Mouse (Mus musculus) embryonic facial prominence, embryonic 14.5 days (tissue): ENCODE measurements at regions not wholly inside any gene's neighbourhood (a gene's known extent, or its start where the extent isn't known, plus 50 kb on each side); places are given as distances from the start of the nearest gene placed in this dataset.

ENCODE experiments used
- ATAC-seq: fragments of 200-750 bp; cut with Nextera tagmentation; 2 replicates; pipeline ENCODE4 v1.8.0; 2017; ENCODE audit warnings: low read depth, moderate number of reproducible peaks, moderate TSS enrichment
- DNase-seq: peaks from one replicate; pipeline ENCODE4 v3.0.0-alpha.2; 2015; ENCODE audit warnings: low spot score
- H3K27ac ChIP-seq: fragments of 300-500 bp; sonication (generic); replicated peaks from 2 replicates; pipeline ENCODE4 v1.5.1; 2014; ENCODE audit warnings: low read depth, mild to moderate bottlenecking, low read length, moderate library complexity
- H3K27me3 ChIP-seq: fragments of 300-500 bp; sonication (generic); replicated peaks from 2 replicates; pipeline ENCODE4 v1.6.1; 2014; ENCODE audit warnings: low read length; ENCODE audit not compliant: control insufficient read depth, insufficient read depth
- H3K36me3 ChIP-seq: fragments of 300-500 bp; sonication (generic); 2 replicates; pipeline ENCODE4 v1.6.1; 2014; ENCODE audit warnings: low read length, mixed read lengths; ENCODE audit not compliant: control insufficient read depth, insufficient read depth
- H3K4me1 ChIP-seq: fragments of 300-500 bp; sonication (generic); 2 replicates; pipeline ENCODE4 v1.6.1; 2014; ENCODE audit warnings: antibody characterized with exemption, low read length; ENCODE audit not compliant: control insufficient read depth, insufficient read depth
- H3K4me2 ChIP-seq: fragments of 300-500 bp; sonication (generic); 2 replicates; pipeline ENCODE4 v1.6.1; 2014; ENCODE audit warnings: low read depth, mild to moderate bottlenecking, low read length, moderate library complexity, mixed read lengths
- H3K4me3 ChIP-seq: fragments of 300-500 bp; sonication (generic); 2 replicates; pipeline ENCODE4 v1.5.1; 2014; ENCODE audit warnings: low read depth, mild to moderate bottlenecking, low read length
- H3K9ac ChIP-seq: fragments of 300-500 bp; sonication (generic); 2 replicates; pipeline ENCODE4 v1.6.1; 2014; ENCODE audit warnings: low read depth, mild to moderate bottlenecking, low read length, moderate library complexity, mixed read lengths
- H3K9me3 ChIP-seq: fragments of 300-500 bp; sonication (generic); 2 replicates; pipeline ENCODE4 v1.6.1; 2016; ENCODE audit warnings: low read length; ENCODE audit not compliant: control insufficient read depth
- WGBS: fragments of 180-500 bp; shearing (Covaris S2); extraction: QIAGEN DNeasy Blood & Tissue Kit; methylation state at CpG from one replicate; pipeline ENCODE4 v1.1.7; 2014; 5-methylcytosine and 5-hydroxymethylcytosine counted together

- no peaks in the 10 kb centered on the region for H3K9me3 ChIP-seq
- no peak overlapping the region for H3K4me2 ChIP-seq
- ATAC-seq (no peak), DNase-seq (no peak)
- no peak overlapping the region for H3K27ac ChIP-seq
- H3K9ac ChIP-seq = no peak overlapping the region
- H3K4me1 ChIP-seq = no peaks in the 10 kb centered on the region
- no peaks in the 10 kb centered on the region for H3K36me3 ChIP-seq
- no peaks in the 10 kb centered on the region for H3K27me3 ChIP-seq
- no peak overlapping the region for H3K4me3 ChIP-seq
- WGBS = 70% methylated on average over 6 of the region's 6 CpGs
These were observed 248.1 kb upstream of the Slc24a5 start for GRCm38 (mm10) chr2:124819846-124820245.

- H3K36me3 ChIP-seq = no peaks in the 10 kb centered on the region
- H3K4me1 ChIP-seq = no peaks in the 10 kb centered on the region
- DNase-seq = no peak
- H3K9me3 ChIP-seq = no peaks in the 10 kb centered on the region
- ATAC-seq = no peak
- H3K27ac ChIP-seq = no peak overlapping the region
- no peak overlapping the region for H3K4me2 ChIP-seq
- no peaks in the 10 kb centered on the region for H3K27me3 ChIP-seq
- H3K4me3 ChIP-seq = no peak overlapping the region
- H3K9ac ChIP-seq = no peak overlapping the region
- 90% methylated on average over 9 of the region's 9 CpGs for WGBS
These were observed 247.1 kb upstream of the Slc24a5 start for GRCm38 (mm10) chr2:124820821-124821220.

- Histone ChIP-seq H3K4me3 (no peak overlapping the region), H3K4me1 (no peaks in the 10 kb centered on the region), H3K9me3 (no peaks in the 10 kb centered on the region), H3K27me3 (no peaks in the 10 kb centered on the region), H3K4me2 (no peak overlapping the region), H3K9ac (no peak overlapping the region), H3K36me3 (no peaks in the 10 kb centered on the region), H3K27ac (no peak overlapping the region)
- no peak for DNase-seq
- no peak for ATAC-seq
- 78% methylated on average over 4 of the region's 4 CpGs for WGBS
These were observed 246.6 kb upstream of the Slc24a5 start for GRCm38 (mm10) chr2:124821366-124821765.

GRCm38 (mm10) chr2:124848812-124849211 lies 219.1 kb upstream of the Slc24a5 start:
- 0 out of 2 replicates have a peak overlapping the region, but pooled peaks have one; percentile 1 for H3K27ac ChIP-seq
- ATAC-seq (no peak), DNase-seq (no peak)
- no peaks in the 10 kb centered on the region for H3K27me3 ChIP-seq
- no peaks in the 10 kb centered on the region for H3K9me3 ChIP-seq
- H3K9ac ChIP-seq = no peak overlapping the region
- 81% methylated on average over 4 of the region's 4 CpGs for WGBS
- H3K4me1 ChIP-seq = no peaks in the 10 kb centered on the region
- no peaks in the 10 kb centered on the region for H3K36me3 ChIP-seq
- H3K4me2 ChIP-seq = no peak overlapping the region
- no peak overlapping the region for H3K4me3 ChIP-seq

GRCm38 (mm10) chr2:124858504-124858903 lies 209.4 kb upstream of the Slc24a5 start:
- ATAC-seq = no peak
- H3K27me3 ChIP-seq = no peaks in the 10 kb centered on the region
- no peaks in the 10 kb centered on the region for H3K9me3 ChIP-seq
- 51% methylated on average over 3 of the region's 3 CpGs for WGBS
- H3K4me2 ChIP-seq = no peak overlapping the region
- H3K9ac ChIP-seq = no peak overlapping the region
- no peaks in the 10 kb centered on the region for H3K4me1 ChIP-seq
- H3K36me3 ChIP-seq = no peaks in the 10 kb centered on the region
- H3K27ac ChIP-seq = no peak overlapping the region
- no peak overlapping the region for H3K4me3 ChIP-seq
- DNase-seq = peak; percentile 72

- Histone ChIP-seq H3K36me3 (no peaks in the 10 kb centered on the region), H3K27ac (no peak overlapping the region), H3K9me3 (no peaks in the 10 kb centered on the region), H3K4me2 (no peak overlapping the region), H3K4me3 (no peak overlapping the region), H3K27me3 (no peaks in the 10 kb centered on the region), H3K9ac (no peak overlapping the region), H3K4me1 (no peaks in the 10 kb centered on the region)
- DNase-seq (peak; percentile 75), ATAC-seq (peak; percentile 55; the same call in 1 of the 2 replicates)
- WGBS = 24% methylated on average over 4 of the region's 4 CpGs
These were observed 179.7 kb upstream of the Slc24a5 start for GRCm38 (mm10) chr2:124888209-124888608.

- no peak for ATAC-seq
- DNase-seq = no peak
- no peak overlapping the region for H3K4me3 ChIP-seq
- no peaks in the 10 kb centered on the region for H3K9me3 ChIP-seq
- no peaks in the 10 kb centered on the region for H3K27me3 ChIP-seq
- 83% methylated on average over 4 of the region's 4 CpGs for WGBS
- no peak overlapping the region for H3K27ac ChIP-seq
- no peak overlapping the region for H3K9ac ChIP-seq
- H3K36me3 ChIP-seq = no peaks in the 10 kb centered on the region
- no peak overlapping the region for H3K4me2 ChIP-seq
- H3K4me1 ChIP-seq = no peaks in the 10 kb centered on the region
These were observed 172.9 kb upstream of the Slc24a5 start for GRCm38 (mm10) chr2:124895002-124895401.

- H3K4me3 ChIP-seq = no peak overlapping the region
- H3K4me2 ChIP-seq = no peak overlapping the region
- H3K36me3 ChIP-seq = no peaks in the 10 kb centered on the region
- 61% methylated on average over 4 of the region's 4 CpGs for WGBS
- no peaks in the 10 kb centered on the region for H3K9me3 ChIP-seq
- no peak overlapping the region for H3K9ac ChIP-seq
- ATAC-seq = peak; percentile 53; the same call in 1 of the 2 replicates
- DNase-seq = peak; percentile 75
- H3K27me3 ChIP-seq = no peaks in the 10 kb centered on the region
- no peaks in the 10 kb centered on the region for H3K4me1 ChIP-seq
- H3K27ac ChIP-seq = no peak overlapping the region
These were observed 164.4 kb upstream of the Slc24a5 start for GRCm38 (mm10) chr2:124903556-124903955.

GRCm38 (mm10) chr2:124905076-124905475 lies 162.8 kb upstream of the Slc24a5 start:
- H3K4me2 ChIP-seq = no peak overlapping the region
- H3K9ac ChIP-seq = no peak overlapping the region
- DNase-seq = no peak
- no peaks in the 10 kb centered on the region for H3K9me3 ChIP-seq
- H3K27ac ChIP-seq = no peak overlapping the region
- H3K4me1 ChIP-seq = no peaks in the 10 kb centered on the region
- ATAC-seq = no peak
- H3K27me3 ChIP-seq = no peaks in the 10 kb centered on the region
- no peaks in the 10 kb centered on the region for H3K36me3 ChIP-seq
- H3K4me3 ChIP-seq = no peak overlapping the region
- 96% methylated on average over 1 of the region's 1 CpGs for WGBS
